Mouse (Mus musculus): ENCODE measurements around the gene 2410004P03Rik. TPM values are rescaled to one million over a fixed set of nuclear protein-coding genes. Genes with fewer than 3 reads are reported as not detected.
"Not testable (repeated sequence)": the region's sequence is repeated elsewhere in the genome, so short reads cannot be mapped to it uniquely, and the experiment has no call there.

2410004P03Rik gene
- polyA plus RNA-seq, 1 experiment from 2014 or later, result 0.33 TPM

- H3K4me1 ChIP-seq (replicated peaks); H3K36me3 ChIP-seq; H3K27ac ChIP-seq; H3K4me2 ChIP-seq; H3K9ac ChIP-seq; H3K4me3 ChIP-seq; H3K27me3 ChIP-seq; H3K9me3 ChIP-seq (replicated peaks); ATAC-seq (replicated peaks; ENCODE audit: insufficient number of reproducible peaks, insufficient read depth, low FRiP score, low read depth): not testable (repeated sequence)
- WGBS, result 65% methylated on average over 4 of the region's 4 CpGs
Measured at GRCm38 (mm10) chr12:17021125-17021524, 9.6 kb upstream of the 2410004P03Rik start.

- H3K36me3 ChIP-seq, result no peaks in the 10 kb centered on the region
- no peak for ATAC-seq (replicated peaks; ENCODE audit: insufficient number of reproducible peaks, insufficient read depth, low FRiP score, low read depth)
- H3K9me3 ChIP-seq (replicated peaks), result no peaks in the 10 kb centered on the region
- no peak overlapping the region for H3K4me3 ChIP-seq
- no peaks in the 10 kb centered on the region for H3K4me1 ChIP-seq (replicated peaks)
- 23% methylated on average over 4 of the region's 4 CpGs for WGBS
- no peak overlapping the region for H3K27ac ChIP-seq
- H3K9ac ChIP-seq, result no peak overlapping the region
- no peaks in the 10 kb centered on the region for H3K27me3 ChIP-seq
- H3K4me2 ChIP-seq, result no peak overlapping the region
Measured at GRCm38 (mm10) chr12:17018468-17018867, 6.9 kb upstream of the 2410004P03Rik start.

- no peaks in the 10 kb centered on the region for H3K9me3 ChIP-seq (replicated peaks)
- no peak overlapping the region for H3K9ac ChIP-seq
- H3K4me3 ChIP-seq, result no peak overlapping the region
- H3K4me2 ChIP-seq, result no peak overlapping the region
- no peak for ATAC-seq (replicated peaks; ENCODE audit: insufficient number of reproducible peaks, insufficient read depth, low FRiP score, low read depth)
- no peak overlapping the region for H3K27ac ChIP-seq
- no peaks in the 10 kb centered on the region for H3K27me3 ChIP-seq
- no peaks in the 10 kb centered on the region for H3K36me3 ChIP-seq
- WGBS, result 59% methylated on average over 2 of the region's 2 CpGs
- peaks cover 8% of the 10 kb centered on the region for H3K4me1 ChIP-seq (replicated peaks)
Measured at GRCm38 (mm10) chr12:17015711-17016110, 4.2 kb upstream of the 2410004P03Rik start.

- Histone ChIP-seq H3K9ac (no peak overlapping the region), H3K27me3 (no peaks in the 10 kb centered on the region), H3K4me3 (no peak overlapping the region), H3K4me1 (replicated peaks) (peaks cover 8% of the 10 kb centered on the region), H3K9me3 (replicated peaks) (no peaks in the 10 kb centered on the region), H3K27ac (no peak overlapping the region), H3K4me2 (no peak overlapping the region), H3K36me3 (no peaks in the 10 kb centered on the region)
- no peak; the same call in 1 of the 2 replicates for ATAC-seq (replicated peaks; ENCODE audit: insufficient number of reproducible peaks, insufficient read depth, low FRiP score, low read depth)
- WGBS, result 67% methylated on average over 2 of the region's 2 CpGs
Measured at GRCm38 (mm10) chr12:17012067-17012899, 756 bp upstream of the 2410004P03Rik start.

GRCm38 (mm10) chr12:17009466-17009865 is 2.1 kb downstream of the 2410004P03Rik start:
- H3K9me3 ChIP-seq (replicated peaks), result no peaks in the 10 kb centered on the region
- no peak for ATAC-seq (replicated peaks; ENCODE audit: insufficient number of reproducible peaks, insufficient read depth, low FRiP score, low read depth)
- no peaks in the 10 kb centered on the region for H3K36me3 ChIP-seq
- no peak overlapping the region for H3K4me3 ChIP-seq
- H3K4me1 ChIP-seq (replicated peaks), result peaks cover 8% of the 10 kb centered on the region
- H3K27me3 ChIP-seq, result no peaks in the 10 kb centered on the region
- 95% methylated on average over 6 of the region's 6 CpGs for WGBS
- H3K9ac ChIP-seq, result no peak overlapping the region
- H3K27ac ChIP-seq, result no peak overlapping the region
- H3K4me2 ChIP-seq, result no peak overlapping the region

GRCm38 (mm10) chr12:17001211-17001610 is 10.3 kb downstream of the 2410004P03Rik start:
- no peak for ATAC-seq (replicated peaks; ENCODE audit: insufficient number of reproducible peaks, insufficient read depth, low FRiP score, low read depth)
- H3K9me3 ChIP-seq (replicated peaks), result no peaks in the 10 kb centered on the region
- WGBS, result 55% methylated on average over 4 of the region's 4 CpGs

GRCm38 (mm10) chr12:17000628-17001027 is 10.9 kb downstream of the 2410004P03Rik start:
- Histone ChIP-seq H3K4me3 (peak overlapping the region; percentile 74; the same call in 1 of the 2 replicates), H3K27me3 (peaks cover 9% of the 10 kb centered on the region), H3K4me2 (peak overlapping the region; percentile 95; the same call in 1 of the 2 replicates), H3K9me3 (replicated peaks) (no peaks in the 10 kb centered on the region), H3K36me3 (no peaks in the 10 kb centered on the region), H3K4me1 (replicated peaks) (peaks cover 16% of the 10 kb centered on the region), H3K27ac (no peak overlapping the region), H3K9ac (no peak overlapping the region)
- 58% methylated on average over 6 of the region's 6 CpGs for WGBS
- no peak for ATAC-seq (replicated peaks; ENCODE audit: insufficient number of reproducible peaks, insufficient read depth, low FRiP score, low read depth)

More at GRCm38 (mm10) chr12:17001211-17001610, 10.3 kb downstream of the 2410004P03Rik start:
- Histone ChIP-seq H3K4me2 (no peak overlapping the region), H3K9ac (no peak overlapping the region), H3K27ac (no peak overlapping the region), H3K4me3 (no peak overlapping the region), H3K36me3 (no peaks in the 10 kb centered on the region), H3K4me1 (replicated peaks) (peaks cover 16% of the 10 kb centered on the region), H3K27me3 (peaks cover 9% of the 10 kb centered on the region)

GRCm38 (mm10) chr12:16999739-17000497 is 11.6 kb downstream of the 2410004P03Rik start, which contains the start of gene Pqlc3:
TSS of gene Pqlc3 (minus strand) at chr12:17000408.
- 2% methylated on average over 57 of the region's 57 CpGs for WGBS
- H3K4me2 ChIP-seq, result peak within 1 kb of the TSS; percentile 95
- ATAC-seq (replicated peaks; ENCODE audit: insufficient number of reproducible peaks, insufficient read depth, low FRiP score, low read depth), result peak; percentile 91
- peak within 1 kb of the TSS; percentile 35 for H3K27ac ChIP-seq
- H3K27me3 ChIP-seq, result peaks cover 9% of the 10 kb centered on the region
- H3K9ac ChIP-seq, result peak within 1 kb of the TSS; percentile 54
- no peaks in the 10 kb centered on the region for H3K36me3 ChIP-seq
- H3K9me3 ChIP-seq (replicated peaks), result no peaks in the 10 kb centered on the region
- peaks cover 16% of the 10 kb centered on the region for H3K4me1 ChIP-seq (replicated peaks)
- peak within 1 kb of the TSS; percentile 74 for H3K4me3 ChIP-seq

GRCm38 (mm10) chr12:16999146-16999545 is 12.4 kb downstream of the 2410004P03Rik start:
- H3K27me3 ChIP-seq, result peaks cover 9% of the 10 kb centered on the region
- no peak for ATAC-seq (replicated peaks; ENCODE audit: insufficient number of reproducible peaks, insufficient read depth, low FRiP score, low read depth)
- H3K9ac ChIP-seq, result peak overlapping the region; percentile 54; the same call in 1 of the 2 replicates
- H3K36me3 ChIP-seq, result no peaks in the 10 kb centered on the region; the same call in 1 of the 2 replicates
- no peaks in the 10 kb centered on the region for H3K9me3 ChIP-seq (replicated peaks)
- H3K4me2 ChIP-seq, result peak overlapping the region; percentile 95
- H3K27ac ChIP-seq, result no peak overlapping the region
- 5% methylated on average over 10 of the region's 10 CpGs for WGBS
- peaks cover 16% of the 10 kb centered on the region for H3K4me1 ChIP-seq (replicated peaks)
- peak overlapping the region; percentile 74 for H3K4me3 ChIP-seq

- Histone ChIP-seq H3K9me3 (replicated peaks) (no peaks in the 10 kb centered on the region), H3K27me3 (peaks cover 7% of the 10 kb centered on the region), H3K27ac (no peak overlapping the region), H3K4me1 (replicated peaks) (peaks cover 16% of the 10 kb centered on the region), H3K9ac (no peak overlapping the region), H3K4me2 (no peak overlapping the region), H3K36me3 (no peaks in the 10 kb centered on the region; the same call in 1 of the 2 replicates), H3K4me3 (no peak overlapping the region)
- WGBS, result 85% methylated on average over 5 of the region's 5 CpGs
- ATAC-seq (replicated peaks; ENCODE audit: insufficient number of reproducible peaks, insufficient read depth, low FRiP score, low read depth), result no peak
Measured at GRCm38 (mm10) chr12:16996886-16997462, 14.6 kb downstream of the 2410004P03Rik start.

GRCm38 (mm10) chr12:16996281-16996680 is 15.2 kb downstream of the 2410004P03Rik start:
- H3K4me3 ChIP-seq, result no peak overlapping the region
- 65% methylated on average over 5 of the region's 5 CpGs for WGBS

More at GRCm38 (mm10) chr12:16996281-16996680, 15.2 kb downstream of the 2410004P03Rik start:
- H3K27ac ChIP-seq, result no peak overlapping the region
- H3K9ac ChIP-seq, result no peak overlapping the region
- no peaks in the 10 kb centered on the region; the same call in 1 of the 2 replicates for H3K36me3 ChIP-seq
- no peak for ATAC-seq (replicated peaks; ENCODE audit: insufficient number of reproducible peaks, insufficient read depth, low FRiP score, low read depth)
- peaks cover 6% of the 10 kb centered on the region; the same call in 1 of the 2 replicates for H3K27me3 ChIP-seq
- no peaks in the 10 kb centered on the region for H3K9me3 ChIP-seq (replicated peaks)
- H3K4me1 ChIP-seq (replicated peaks), result peaks cover 16% of the 10 kb centered on the region
- no peak overlapping the region for H3K4me2 ChIP-seq

Data from heart, embryonic 15.5 days (tissue).